Comparison of ENCODE assay signal across 24 mouse cellular contexts in the genomic region with DNA sequence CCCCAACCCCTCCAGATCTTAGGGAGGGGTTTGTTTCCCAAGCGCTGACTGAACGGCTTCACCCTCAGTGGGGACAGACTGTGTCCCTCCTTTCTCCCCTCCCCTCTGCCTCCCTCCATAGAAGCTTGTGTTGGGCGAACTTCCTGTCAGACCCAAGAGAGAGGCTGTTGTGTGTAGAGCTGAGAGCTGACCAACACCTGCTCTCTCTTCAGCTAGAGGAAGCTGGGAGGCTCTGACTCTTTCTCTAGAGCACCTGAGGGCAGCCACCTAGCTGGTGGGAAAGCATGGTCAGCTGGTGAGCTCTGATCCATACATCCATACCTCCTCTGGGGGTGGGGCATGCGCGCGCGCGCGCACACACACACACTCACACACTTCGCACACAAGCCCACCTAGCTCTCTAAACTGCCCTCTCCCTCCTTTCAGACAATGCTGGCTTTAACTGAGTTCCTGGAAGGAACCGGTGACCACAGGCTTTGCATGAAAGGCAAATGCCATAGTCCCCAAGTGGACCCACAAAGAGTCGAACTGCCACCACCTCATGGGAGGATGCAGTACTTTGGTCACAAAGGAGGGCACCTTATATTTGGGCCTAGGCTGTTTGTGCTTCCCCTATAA. TPM values are rescaled to one million over a fixed set of nuclear protein-coding genes. Genes with fewer than 3 reads are reported as not detected.
A peak's percentile ranks its signal among the peaks of the same experiment; 100 is the strongest.
DNase-seq lines count a peak whose midpoint lies in the region; ATAC-seq and TF ChIP-seq lines count a peak whose summit lies in the region.
"Had no signal": no experiment of that assay in that cellular context is flagged by ENCODE, and none has a peak within 500 bp of the region (broad histone marks: within the 10 kb centered on the region; RNA-seq: fewer than 3 reads in every experiment).

No protein-coding gene starts in this region.

- no peak for TF ChIP-seq POLR2A in spleen, adult 2 months (IDR thresholded peaks at IDR 0.05; ENCODE audit: low read depth, low read length)

- no peaks in the 10 kb centered on the region for H3K27me3 ChIP-seq in spleen, adult 2 months (ENCODE audit: control insufficient read depth, insufficient read depth, low read length)
- no peaks in the 10 kb centered on the region for H3K27me3 ChIP-seq in liver, embryonic 15.5 days
- H3K27me3 ChIP-seq: hindbrain, embryonic 15.5 days; Patski had no signal

- no peaks in the 10 kb centered on the region for H3K9me3 ChIP-seq in liver, embryonic 15.5 days (replicated peaks)
- H3K9me3 ChIP-seq: forebrain, embryonic 12.5 days; heart, embryonic 13.5 days; hindbrain, embryonic 15.5 days; limb, embryonic 10.5 days had no signal

- no peak for TF ChIP-seq CTCF in spleen, adult 2 months (IDR thresholded peaks at IDR 0.05; ENCODE audit: extremely low read depth, insufficient read depth, insufficient read length, insufficient replicate concordance)

- no peaks in the 10 kb centered on the region for H3K36me3 ChIP-seq in spleen, adult 2 months (ENCODE audit: control insufficient read depth, insufficient read depth, low read length)
- no peaks in the 10 kb centered on the region for H3K36me3 ChIP-seq in liver, embryonic 15.5 days (replicated peaks)
- H3K36me3 ChIP-seq: forebrain, embryonic 12.5 days; heart, embryonic 13.5 days; hindbrain, embryonic 15.5 days; limb, embryonic 10.5 days had no signal

- H3K9ac ChIP-seq in liver, embryonic 15.5 days, result no peak overlapping the region
- H3K9ac ChIP-seq: forebrain, embryonic 12.5 days; heart, embryonic 13.5 days; hindbrain, embryonic 15.5 days had no signal

- peak overlapping the region; percentile 50; the same call in 1 of the 2 replicates for H3K27ac ChIP-seq in spleen, adult 2 months (ENCODE audit: insufficient read depth, low read length)
- peak overlapping the region; percentile 35 for H3K27ac ChIP-seq in liver, embryonic 15.5 days (replicated peaks)
- H3K27ac ChIP-seq: forebrain, embryonic 12.5 days; gastrocnemius, adult 2 months; heart, embryonic 13.5 days; hindbrain, embryonic 15.5 days; limb, embryonic 10.5 days had no signal

- peaks cover 34% of the 10 kb centered on the region for H3K4me1 ChIP-seq in spleen, adult 2 months (ENCODE audit: control insufficient read depth, insufficient read depth, insufficient read length)
- peaks cover 84% of the 10 kb centered on the region for H3K4me1 ChIP-seq in liver, embryonic 15.5 days (replicated peaks)
- H3K4me1 ChIP-seq: forebrain, embryonic 12.5 days; hindbrain, embryonic 15.5 days had no signal

- no peak overlapping the region for H3K4me3 ChIP-seq in spleen, adult 2 months (ENCODE audit: extremely low read depth, insufficient read depth, insufficient read length)
- H3K4me3 ChIP-seq in liver, embryonic 15.5 days (replicated peaks), result no peak overlapping the region
- H3K4me3 ChIP-seq: forebrain, embryonic 12.5 days; gastrocnemius, adult 2 months; heart, embryonic 13.5 days; hindbrain, embryonic 15.5 days; limb, embryonic 10.5 days; myocyte had no signal

- ATAC-seq in granulocyte monocyte progenitor cell, adult 5-6 weeks (replicated peaks; ENCODE audit: poor library complexity, severe bottlenecking), result peak; percentile 41
- ATAC-seq in liver, embryonic 15.5 days (ENCODE audit: insufficient read depth), result no peak
- ATAC-seq: activated CD4-positive, CD25-positive, alpha-beta regulatory T cell, adult 4 months; Patski had no signal

- no peak overlapping the region for H3K4me2 ChIP-seq in liver, embryonic 15.5 days
- H3K4me2 ChIP-seq: forebrain, embryonic 12.5 days; heart, embryonic 13.5 days; hindbrain, embryonic 15.5 days had no signal

- 61% methylated on average over 12 of the region's 12 CpGs for WGBS in spleen, adult 2 months
- 75% methylated on average over 12 of the region's 12 CpGs for WGBS in liver, embryonic 15.5 days (ENCODE audit: insufficient replicate concordance)

- peak in 1 of 2 experiments; percentile 26 for DNase-seq in spleen, adult 2 months (ENCODE audit: low read depth in 1 of 2, low spot score in 2 of 2)
- DNase-seq in spleen, adult 12 weeks (ENCODE audit: low spot score), result no peak
- peak; percentile 38 to 60 for DNase-seq in natural killer cell, adult 2 months (ENCODE audit: low spot score in 2 of 2)
- no peak for DNase-seq in embryo, embryonic 10.5 days (ENCODE audit: low spot score)
- DNase-seq in cerebellum, postnatal 4 days (ENCODE audit: low spot score in 2 of 2), result no peak
- DNase-seq in T-cell, adult 2 months (ENCODE audit: low spot score), result no peak
- DNase-seq: adrenal gland, postnatal 14 days; cerebellum, postnatal 14 days; gastrocnemius, adult 2 months; kidney, adult 18-20 months; kidney, postnatal 10 days; lung, adult 2 months; lung, postnatal 36 days; midbrain, embryonic 14.5 days; right cerebral cortex, postnatal 25 days had no signal

RNA-seq across cellular contexts. Expression of gene Syne3, which starts 14.2 kb away (rescaled TPM):
- polyA plus RNA-seq in spleen, adult 2 months (2012; rRNA removed), result 5.4 and 6.3 TPM in 2 replicates
- 13.4 and 20.1 TPM in 2 replicates for total RNA-seq in granulocyte monocyte progenitor cell, adult 5-6 weeks (2014; fragmentation: Nextera tagmentation)
- total RNA-seq in granulocyte monocyte progenitor cell, adult 5-6 weeks (2017), result 20.3 and 22.4 TPM in 2 replicates
- 2.9 and 3.0 TPM in 2 replicates for polyA plus RNA-seq in liver, embryonic 15.5 days (2015; fragmentation: Nextera tagmentation; extraction: Ambion mirVana)

RNA-seq across cellular contexts. Expression of gene Glrx5, which starts 37.1 kb away (rescaled TPM):
- polyA plus RNA-seq in spleen, adult 2 months (2012; rRNA removed), result 102 and 109 TPM in 2 replicates
- total RNA-seq in granulocyte monocyte progenitor cell, adult 5-6 weeks (2014; fragmentation: Nextera tagmentation), result 50.7 and 56.1 TPM in 2 replicates
- 27.2 and 29.8 TPM in 2 replicates for total RNA-seq in granulocyte monocyte progenitor cell, adult 5-6 weeks (2017)
- polyA plus RNA-seq in liver, embryonic 15.5 days (2015; fragmentation: Nextera tagmentation; extraction: Ambion mirVana), result 496 and 514 TPM in 2 replicates

Comparison
In these comparisons a context has a peak if more than half of its experiments do, and no peak if none do; other contexts are left out.
1. DNase-seq: peak in natural killer cell, adult 2 months (2 of 2); none in spleen, adult 12 weeks (single experiment), embryo, embryonic 10.5 days (single experiment), cerebellum, postnatal 4 days (0 of 2) and T-cell, adult 2 months (single experiment).